Mouse (Mus musculus): ENCODE results near the gene Hexdc. TPM values are rescaled to one million over a fixed set of nuclear protein-coding genes. Genes with fewer than 3 reads are reported as not detected.
A peak's percentile ranks its signal among the peaks of the same experiment; 100 is the strongest.

Gene Hexdc
- total RNA-seq (2017): 9.6 and 12.0 TPM in 2 replicates

- peak; percentile 95 for ATAC-seq (replicated peaks in 1 of 2; ENCODE audit: insufficient read depth in 1 of 2, low FRiP score in 2 of 2, low TSS enrichment in 1 of 2, low read depth in 1 of 2, poor library complexity in 2 of 2, severe bottlenecking in 2 of 2)
These were observed at the start of gene Hexdc, which contains the start of gene Ogfod3 for GRCm38 (mm10) chr11:121204161-121205006. Hexdc (plus strand) TSS chr11:121204433. Ogfod3 (minus strand) TSS chr11:121204711.

- peak in 1 of 2 experiments; percentile 16; a peak in 1 of 4 replicates for ATAC-seq (replicated peaks in 1 of 2; ENCODE audit: insufficient read depth in 1 of 2, low FRiP score in 2 of 2, low TSS enrichment in 1 of 2, low read depth in 1 of 2, poor library complexity in 2 of 2, severe bottlenecking in 2 of 2)
These were observed 47.8 kb upstream of the Hexdc start for GRCm38 (mm10) chr11:121156411-121156891.

- no peak for ATAC-seq (replicated peaks in 1 of 2; ENCODE audit: insufficient read depth in 1 of 2, low FRiP score in 2 of 2, low TSS enrichment in 1 of 2, low read depth in 1 of 2, poor library complexity in 2 of 2, severe bottlenecking in 2 of 2)
These were observed 44.3 kb upstream of the Hexdc start, which contains the start of gene Uts2r for GRCm38 (mm10) chr11:121159971-121160370. Uts2r (plus strand) TSS chr11:121160271.

GRCm38 (mm10) chr11:121160636-121161346, 43.4 kb upstream of the Hexdc start:
- ATAC-seq (replicated peaks in 1 of 2; ENCODE audit: insufficient read depth in 1 of 2, low FRiP score in 2 of 2, low TSS enrichment in 1 of 2, low read depth in 1 of 2, poor library complexity in 2 of 2, severe bottlenecking in 2 of 2): no peak

- ATAC-seq (replicated peaks in 1 of 2; ENCODE audit: insufficient read depth in 1 of 2, low FRiP score in 2 of 2, low TSS enrichment in 1 of 2, low read depth in 1 of 2, poor library complexity in 2 of 2, severe bottlenecking in 2 of 2): no peak
These were observed 40.5 kb upstream of the Hexdc start for GRCm38 (mm10) chr11:121163751-121164150.

- ATAC-seq (replicated peaks in 1 of 2; ENCODE audit: insufficient read depth in 1 of 2, low FRiP score in 2 of 2, low TSS enrichment in 1 of 2, low read depth in 1 of 2, poor library complexity in 2 of 2, severe bottlenecking in 2 of 2): no peak
These were observed 31.0 kb upstream of the Hexdc start for GRCm38 (mm10) chr11:121173203-121173602.

GRCm38 (mm10) chr11:121174234-121174633, 30.0 kb upstream of the Hexdc start:
- ATAC-seq (replicated peaks in 1 of 2; ENCODE audit: insufficient read depth in 1 of 2, low FRiP score in 2 of 2, low TSS enrichment in 1 of 2, low read depth in 1 of 2, poor library complexity in 2 of 2, severe bottlenecking in 2 of 2): no peak

- peak; percentile 68 to 75 for ATAC-seq (replicated peaks in 1 of 2; ENCODE audit: insufficient read depth in 1 of 2, low FRiP score in 2 of 2, low TSS enrichment in 1 of 2, low read depth in 1 of 2, poor library complexity in 2 of 2, severe bottlenecking in 2 of 2)
These were observed 27.7 kb upstream of the Hexdc start for GRCm38 (mm10) chr11:121176285-121177270.

GRCm38 (mm10) chr11:121189681-121190080, 14.6 kb upstream of the Hexdc start:
- no peak for ATAC-seq (replicated peaks in 1 of 2; ENCODE audit: insufficient read depth in 1 of 2, low FRiP score in 2 of 2, low TSS enrichment in 1 of 2, low read depth in 1 of 2, poor library complexity in 2 of 2, severe bottlenecking in 2 of 2)

- ATAC-seq (replicated peaks in 1 of 2; ENCODE audit: insufficient read depth in 1 of 2, low FRiP score in 2 of 2, low TSS enrichment in 1 of 2, low read depth in 1 of 2, poor library complexity in 2 of 2, severe bottlenecking in 2 of 2): no peak
These were observed 11.5 kb upstream of the Hexdc start for GRCm38 (mm10) chr11:121192742-121193141.

GRCm38 (mm10) chr11:121193415-121193814, 10.8 kb upstream of the Hexdc start:
- ATAC-seq (replicated peaks in 1 of 2; ENCODE audit: insufficient read depth in 1 of 2, low FRiP score in 2 of 2, low TSS enrichment in 1 of 2, low read depth in 1 of 2, poor library complexity in 2 of 2, severe bottlenecking in 2 of 2): no peak

GRCm38 (mm10) chr11:121198622-121199021, 5.6 kb upstream of the Hexdc start:
- no peak for ATAC-seq (replicated peaks in 1 of 2; ENCODE audit: insufficient read depth in 1 of 2, low FRiP score in 2 of 2, low TSS enrichment in 1 of 2, low read depth in 1 of 2, poor library complexity in 2 of 2, severe bottlenecking in 2 of 2)

- ATAC-seq (replicated peaks in 1 of 2; ENCODE audit: insufficient read depth in 1 of 2, low FRiP score in 2 of 2, low TSS enrichment in 1 of 2, low read depth in 1 of 2, poor library complexity in 2 of 2, severe bottlenecking in 2 of 2): no peak
These were observed 4.4 kb upstream of the Hexdc start for GRCm38 (mm10) chr11:121199851-121200250.

- ATAC-seq (replicated peaks in 1 of 2; ENCODE audit: insufficient read depth in 1 of 2, low FRiP score in 2 of 2, low TSS enrichment in 1 of 2, low read depth in 1 of 2, poor library complexity in 2 of 2, severe bottlenecking in 2 of 2): no peak
These were observed 3.5 kb upstream of the Hexdc start for GRCm38 (mm10) chr11:121200781-121201180.

GRCm38 (mm10) chr11:121201436-121202198, 2.6 kb upstream of the Hexdc start:
- ATAC-seq (replicated peaks in 1 of 2; ENCODE audit: insufficient read depth in 1 of 2, low FRiP score in 2 of 2, low TSS enrichment in 1 of 2, low read depth in 1 of 2, poor library complexity in 2 of 2, severe bottlenecking in 2 of 2): no peak

- ATAC-seq (replicated peaks in 1 of 2; ENCODE audit: insufficient read depth in 1 of 2, low FRiP score in 2 of 2, low TSS enrichment in 1 of 2, low read depth in 1 of 2, poor library complexity in 2 of 2, severe bottlenecking in 2 of 2): no peak
These were observed 423 bp upstream of the Hexdc start for GRCm38 (mm10) chr11:121203859-121204160.

GRCm38 (mm10) chr11:121216831-121217230, 12.6 kb downstream of the Hexdc start:
- ATAC-seq (replicated peaks in 1 of 2; ENCODE audit: insufficient read depth in 1 of 2, low FRiP score in 2 of 2, low TSS enrichment in 1 of 2, low read depth in 1 of 2, poor library complexity in 2 of 2, severe bottlenecking in 2 of 2): no peak

All from hematopoietic stem cell, adult 5-6 weeks (primary cell).